Mouse (Mus musculus) erythroblast, embryonic 14.5 days (primary cell): ENCODE measurements around the gene Hlcs.

ENCODE experiments used
- GATA1 ChIP-seq: IDR thresholded peaks from 2 replicates; pipeline ENCODE4 v1.6.1; 2012; ENCODE audit warnings: low read length, inconsistent platforms, mixed read lengths
- TAL1 ChIP-seq: IDR thresholded peaks from 3 replicates; pipeline ENCODE4 v1.6.1; 2012; ENCODE audit warnings: low read length, inconsistent platforms, mixed read lengths

- TF ChIP-seq GATA1 (no peak), TAL1 (no peak)
These were observed 234.1 kb downstream of the Hlcs start for GRCm38 (mm10) chr16:94079075-94079855.
